Mouse (Mus musculus): Measurements from ENCODE around the gene Atp4a. TPM values are rescaled to one million over a fixed set of nuclear protein-coding genes. Genes with fewer than 3 reads are reported as not detected.

Atp4a gene
- polyA plus RNA-seq, 2 experiments = 0.30 to 0.89 TPM

DNA sequence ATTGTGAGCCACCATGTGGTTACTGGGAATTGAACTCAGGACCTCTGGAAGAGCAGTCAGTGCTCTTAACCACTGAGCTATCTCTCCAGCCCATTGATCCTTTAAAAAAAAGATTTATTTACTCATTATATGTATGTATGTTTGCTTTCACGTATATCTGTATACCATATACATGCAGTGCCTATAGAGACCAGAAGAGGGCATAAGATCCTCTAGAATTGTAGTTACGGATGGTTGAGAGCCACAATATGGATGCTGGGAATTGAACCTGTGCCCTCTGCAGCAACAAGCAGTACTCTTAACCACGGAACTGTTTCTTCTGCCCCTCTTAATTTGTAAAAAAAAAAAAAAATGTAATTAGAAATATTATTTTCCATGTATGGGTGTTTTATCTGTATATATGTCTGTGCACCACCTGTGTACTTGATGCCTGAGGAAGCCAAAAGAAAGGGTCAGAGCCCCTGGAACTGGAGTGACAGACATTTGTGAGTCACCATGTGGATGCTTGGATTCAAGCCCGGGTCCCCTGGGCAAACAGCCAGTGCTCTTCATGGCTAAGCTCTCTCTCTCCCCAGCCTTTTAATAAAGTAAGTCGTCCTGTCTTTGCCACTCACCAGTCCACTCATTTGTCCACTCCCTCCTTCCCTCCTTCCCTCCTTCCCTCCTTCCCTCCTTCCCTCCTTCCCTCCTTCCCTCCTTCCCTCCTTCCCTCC lies 33.6 kb upstream of the Atp4a start:
- ATAC-seq (ENCODE audit: low FRiP score, low read depth) = no peak
- Histone ChIP-seq H3K27me3 (ENCODE audit: control insufficient read depth, insufficient read depth, low read length) (no peaks in the 10 kb centered on the region), H3K4me1 (ENCODE audit: control insufficient read depth, insufficient read depth, low read length) (no peaks in the 10 kb centered on the region), H3K4me3 (replicated peaks; ENCODE audit: low read length) (no peak overlapping the region), H3K27ac (replicated peaks; ENCODE audit: low read depth, low read length) (no peak overlapping the region), H3K4me2 (replicated peaks; ENCODE audit: low read depth, low read length, severe bottlenecking) (no peak overlapping the region), H3K36me3 (ENCODE audit: control insufficient read depth, insufficient read depth, low read length) (no peaks in the 10 kb centered on the region), H3K9me3 (ENCODE audit: control insufficient read depth, low read length) (peaks cover 4% of the 10 kb centered on the region; the same call in 1 of the 2 replicates), H3K9ac (ENCODE audit: low read depth, low read length, severe bottlenecking) (no peak overlapping the region)
- TF ChIP-seq POLR2A (IDR thresholded peaks at IDR 0.05; ENCODE audit: borderline replicate concordance, extremely low read depth, insufficient read depth, insufficient read length) = no peak
- DNase-seq (ENCODE audit: low spot score) = no peak
- WGBS = 68% methylated on average over 5 of the region's 5 CpGs

GRCm38 (mm10) chr7:30681897-30682296 lies 30.1 kb upstream of the Atp4a start:
- WGBS = 55% methylated on average over 5 of the region's 5 CpGs
- H3K36me3 ChIP-seq (ENCODE audit: control insufficient read depth, insufficient read depth, low read length) = no peaks in the 10 kb centered on the region

DNA sequence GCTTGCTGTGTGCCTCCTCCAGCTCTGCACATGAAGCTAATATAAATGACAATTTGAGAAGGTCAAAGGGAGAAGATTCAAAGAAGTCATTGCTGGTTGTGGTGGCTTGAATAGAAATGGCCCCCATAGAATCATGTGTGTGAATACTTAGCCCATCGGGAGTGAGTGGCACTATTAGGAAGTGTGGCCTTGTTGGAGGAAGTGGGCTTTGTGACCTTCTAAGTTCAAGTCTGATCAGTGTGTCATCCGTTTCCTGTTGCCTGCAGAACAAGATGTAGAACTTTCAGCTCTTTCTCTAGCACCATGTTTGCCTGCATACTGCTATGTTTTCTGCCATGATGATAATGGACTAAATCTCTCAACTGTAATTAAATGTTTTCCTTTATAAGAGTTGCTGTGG lies 28.6 kb upstream of the Atp4a start:
- DNase-seq (ENCODE audit: low spot score) = no peak
- Histone ChIP-seq H3K9me3 (ENCODE audit: control insufficient read depth, low read length) (peaks cover 2% of the 10 kb centered on the region; the same call in 1 of the 2 replicates), H3K36me3 (ENCODE audit: control insufficient read depth, insufficient read depth, low read length) (no peaks in the 10 kb centered on the region), H3K4me3 (replicated peaks; ENCODE audit: low read length) (no peak overlapping the region), H3K27ac (replicated peaks; ENCODE audit: low read depth, low read length) (no peak overlapping the region), H3K9ac (ENCODE audit: low read depth, low read length, severe bottlenecking) (no peak overlapping the region), H3K4me2 (replicated peaks; ENCODE audit: low read depth, low read length, severe bottlenecking) (no peak overlapping the region), H3K4me1 (ENCODE audit: control insufficient read depth, insufficient read depth, low read length) (no peaks in the 10 kb centered on the region), H3K27me3 (ENCODE audit: control insufficient read depth, insufficient read depth, low read length) (peaks cover 6% of the 10 kb centered on the region)
- 82% methylated on average over 2 of the region's 2 CpGs for WGBS
- ATAC-seq (ENCODE audit: low FRiP score, low read depth) = no peak
- TF ChIP-seq POLR2A (IDR thresholded peaks at IDR 0.05; ENCODE audit: borderline replicate concordance, extremely low read depth, insufficient read depth, insufficient read length) = no peak

More at GRCm38 (mm10) chr7:30681897-30682296, 30.1 kb upstream of the Atp4a start:
- ATAC-seq (ENCODE audit: low FRiP score, low read depth) = no peak
- H3K9me3 ChIP-seq (ENCODE audit: control insufficient read depth, low read length) = peaks cover 4% of the 10 kb centered on the region; the same call in 1 of the 2 replicates
- no peak overlapping the region for H3K4me2 ChIP-seq (replicated peaks; ENCODE audit: low read depth, low read length, severe bottlenecking)
- no peak overlapping the region for H3K4me3 ChIP-seq (replicated peaks; ENCODE audit: low read length)
- no peaks in the 10 kb centered on the region for H3K27me3 ChIP-seq (ENCODE audit: control insufficient read depth, insufficient read depth, low read length)
- DNase-seq (ENCODE audit: low spot score) = no peak
- H3K27ac ChIP-seq (replicated peaks; ENCODE audit: low read depth, low read length) = no peak overlapping the region
- H3K4me1 ChIP-seq (ENCODE audit: control insufficient read depth, insufficient read depth, low read length) = no peaks in the 10 kb centered on the region
- H3K9ac ChIP-seq (ENCODE audit: low read depth, low read length, severe bottlenecking) = no peak overlapping the region
- TF ChIP-seq POLR2A (IDR thresholded peaks at IDR 0.05; ENCODE audit: borderline replicate concordance, extremely low read depth, insufficient read depth, insufficient read length) = no peak

- WGBS = 65% methylated on average over 6 of the region's 6 CpGs
- H3K36me3 ChIP-seq (ENCODE audit: control insufficient read depth, insufficient read depth, low read length) = no peaks in the 10 kb centered on the region
- H3K4me1 ChIP-seq (ENCODE audit: control insufficient read depth, insufficient read depth, low read length) = no peaks in the 10 kb centered on the region
- no peak overlapping the region for H3K9ac ChIP-seq (ENCODE audit: low read depth, low read length, severe bottlenecking)
- H3K27me3 ChIP-seq (ENCODE audit: control insufficient read depth, insufficient read depth, low read length) = peaks cover 6% of the 10 kb centered on the region
- H3K27ac ChIP-seq (replicated peaks; ENCODE audit: low read depth, low read length) = no peak overlapping the region
- TF ChIP-seq POLR2A (IDR thresholded peaks at IDR 0.05; ENCODE audit: borderline replicate concordance, extremely low read depth, insufficient read depth, insufficient read length) = no peak
- no peaks in the 10 kb centered on the region for H3K9me3 ChIP-seq (ENCODE audit: control insufficient read depth, low read length)
- H3K4me2 ChIP-seq (replicated peaks; ENCODE audit: low read depth, low read length, severe bottlenecking) = no peak overlapping the region
- no peak overlapping the region for H3K4me3 ChIP-seq (replicated peaks; ENCODE audit: low read length)
- ATAC-seq (ENCODE audit: low FRiP score, low read depth) = no peak
- no peak for DNase-seq (ENCODE audit: low spot score)
Observed at GRCm38 (mm10) chr7:30688325-30688724, 23.7 kb upstream of the Atp4a start.

DNA sequence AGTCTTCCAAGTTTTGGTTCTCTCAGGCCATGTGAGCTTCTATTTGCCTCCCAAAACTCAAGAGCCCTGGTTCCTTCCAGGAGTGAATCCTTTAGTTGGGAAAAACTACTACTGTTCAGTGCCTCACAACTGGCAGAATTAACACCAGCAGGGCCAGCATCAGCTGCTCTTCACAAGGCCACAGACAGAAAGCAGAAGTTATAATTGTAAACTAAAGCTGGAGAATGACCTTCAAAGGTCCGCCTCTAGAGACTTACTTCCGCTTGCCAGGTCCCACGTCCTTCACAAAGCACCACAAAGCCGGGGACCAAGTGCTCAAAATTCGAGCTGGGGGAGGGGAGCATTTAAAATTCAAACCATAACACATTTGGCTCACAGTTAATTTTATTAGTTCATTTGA lies 13.9 kb upstream of the Atp4a start:
- Histone ChIP-seq H3K27ac (replicated peaks; ENCODE audit: low read depth, low read length) (no peak overlapping the region), H3K27me3 (ENCODE audit: control insufficient read depth, insufficient read depth, low read length) (no peaks in the 10 kb centered on the region), H3K4me2 (replicated peaks; ENCODE audit: low read depth, low read length, severe bottlenecking) (no peak overlapping the region), H3K4me1 (ENCODE audit: control insufficient read depth, insufficient read depth, low read length) (no peaks in the 10 kb centered on the region), H3K36me3 (ENCODE audit: control insufficient read depth, insufficient read depth, low read length) (no peaks in the 10 kb centered on the region), H3K9me3 (ENCODE audit: control insufficient read depth, low read length) (no peaks in the 10 kb centered on the region), H3K9ac (ENCODE audit: low read depth, low read length, severe bottlenecking) (no peak overlapping the region), H3K4me3 (replicated peaks; ENCODE audit: low read length) (no peak overlapping the region)
- 62% methylated on average over 5 of the region's 5 CpGs for WGBS
- ATAC-seq (ENCODE audit: low FRiP score, low read depth) = no peak
- DNase-seq (ENCODE audit: low spot score) = no peak
- no peak for TF ChIP-seq POLR2A (IDR thresholded peaks at IDR 0.05; ENCODE audit: borderline replicate concordance, extremely low read depth, insufficient read depth, insufficient read length)

Data from limb, embryonic 14.5 days (tissue).